Mouse (Mus musculus) forebrain, embryonic 14.5 days (tissue): Measurements from ENCODE around the gene Tigd2. TPM values are rescaled to one million over a fixed set of nuclear protein-coding genes. Genes with fewer than 3 reads are reported as not detected.
A peak's percentile ranks its signal among the peaks of the same experiment; 100 is the strongest.

Experiments
- ATAC-seq: fragments of 200-750 bp; cut with Nextera tagmentation; 2 replicates; pipeline ENCODE4 v1.8.0; 2017; ENCODE audit warnings: mild to moderate bottlenecking, moderate library complexity
- DNase-seq: peaks from one replicate; pipeline ENCODE4 v3.0.0-alpha.2; 2015; ENCODE audit warnings: low spot score
- H3K27ac ChIP-seq: fragments of 300-500 bp; sonication (generic); 2 replicates; pipeline ENCODE4 v1.5.1; 2014; ENCODE audit warnings: low read depth, mild to moderate bottlenecking, control low read depth, low read length, moderate library complexity
- H3K27me3 ChIP-seq: fragments of 300-500 bp; sonication (generic); replicated peaks from 2 replicates; pipeline ENCODE4 v1.6.1; 2014; ENCODE audit warnings: low read length, control low read depth, mixed read lengths; ENCODE audit not compliant: control insufficient read depth, insufficient read depth
- H3K36me3 ChIP-seq: fragments of 300-500 bp; sonication (generic); 2 replicates; pipeline ENCODE4 v1.6.1; 2014; ENCODE audit warnings: low read length, control low read depth; ENCODE audit not compliant: control insufficient read depth, insufficient read depth
- H3K4me1 ChIP-seq: fragments of 300-500 bp; sonication (generic); 2 replicates; pipeline ENCODE4 v1.6.1; 2014; ENCODE audit warnings: antibody characterized with exemption, low read length, control low read depth; ENCODE audit not compliant: control insufficient read depth, insufficient read depth
- H3K4me2 ChIP-seq: fragments of 300-500 bp; sonication (generic); 2 replicates; pipeline ENCODE4 v1.6.1; 2014; ENCODE audit warnings: mild to moderate bottlenecking, control low read depth, low read length
- H3K4me3 ChIP-seq: fragments of 300-500 bp; sonication (generic); 2 replicates; pipeline ENCODE4 v1.5.1; 2014; ENCODE audit warnings: low read depth, low read length, control low read depth
- H3K9ac ChIP-seq: fragments of 300-500 bp; sonication (generic); 2 replicates; pipeline ENCODE4 v1.6.1; 2014; ENCODE audit warnings: mild to moderate bottlenecking, low read length, control low read depth, moderate library complexity
- H3K9me3 ChIP-seq: fragments of 300-500 bp; sonication (generic); replicated peaks from 2 replicates; pipeline ENCODE4 v1.6.1; 2016; ENCODE audit warnings: low read length, control low read depth, mixed read lengths; ENCODE audit not compliant: control insufficient read depth
- WGBS: fragments of 180-500 bp; shearing (Covaris S2); extraction: QIAGEN DNeasy Blood & Tissue Kit; methylation state at CpG from one replicate; pipeline ENCODE4 v1.1.7; 2014; 5-methylcytosine and 5-hydroxymethylcytosine counted together
- polyA plus RNA-seq: library from polyadenylated mRNA; unstranded; fragments of >200 nt; fragmentation: Nextera tagmentation; extraction: Ambion mirVana; gene quantifications from 2 replicates; pipeline ENCODE4 v1.2.1, GENCODE M21; 2014

The Tigd2 gene
- polyA plus RNA-seq, 1 experiment from 2014 or later = 10.2 TPM

DNA sequence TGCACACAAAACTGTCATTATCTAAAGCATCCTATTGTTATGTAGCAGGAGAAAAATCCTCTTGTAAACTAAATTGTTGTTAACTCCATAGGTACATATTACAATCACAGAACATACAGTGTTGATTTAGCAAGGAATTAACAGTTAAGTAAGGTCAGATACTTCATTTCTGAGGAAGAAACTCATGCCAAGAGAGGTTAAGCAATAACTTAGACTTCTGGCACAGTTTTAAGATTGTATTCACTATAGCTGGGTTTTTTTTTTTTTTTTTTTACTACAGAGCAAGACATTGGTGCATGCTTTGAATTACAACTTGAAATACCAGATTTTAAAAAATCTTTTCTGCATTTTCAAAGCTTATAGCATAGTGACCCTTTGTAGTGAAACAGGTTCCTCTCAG is 24.5 kb downstream of the Tigd2 start:
- H3K27me3 ChIP-seq = no peaks in the 10 kb centered on the region
- H3K4me1 ChIP-seq = no peaks in the 10 kb centered on the region
- no peaks in the 10 kb centered on the region for H3K9me3 ChIP-seq
- H3K27ac ChIP-seq = no peak overlapping the region
- DNase-seq (no peak), ATAC-seq (no peak)
- H3K4me3 ChIP-seq = no peak overlapping the region
- H3K9ac ChIP-seq = no peak overlapping the region
- H3K36me3 ChIP-seq = no peaks in the 10 kb centered on the region
- no peak overlapping the region for H3K4me2 ChIP-seq

DNA sequence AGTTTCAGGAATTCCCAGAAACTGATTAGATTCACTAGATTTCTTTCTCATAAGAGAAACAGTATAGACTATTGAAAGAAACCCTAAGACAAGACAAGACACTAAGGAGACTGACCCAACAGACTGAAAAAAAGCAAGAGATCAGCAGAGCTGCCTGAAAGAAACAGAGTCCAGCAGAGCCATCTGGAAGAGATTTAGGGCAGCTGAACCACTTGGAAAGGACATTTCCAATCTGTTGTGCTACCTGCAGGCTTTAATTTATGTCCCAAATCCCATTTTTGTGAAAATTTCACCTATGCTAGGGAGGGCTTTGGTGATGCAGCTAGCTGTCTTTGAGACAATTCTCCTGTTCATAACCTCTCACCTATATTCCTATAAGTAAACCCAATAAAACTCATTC is 25.0 kb downstream of the Tigd2 start:
- no peak for ATAC-seq
- no peaks in the 10 kb centered on the region for H3K36me3 ChIP-seq
- H3K27ac ChIP-seq = no peak overlapping the region
- H3K9ac ChIP-seq = no peak overlapping the region
- no peak overlapping the region for H3K4me2 ChIP-seq
- H3K27me3 ChIP-seq = no peaks in the 10 kb centered on the region
- no peaks in the 10 kb centered on the region for H3K4me1 ChIP-seq
- H3K4me3 ChIP-seq = no peak overlapping the region
- H3K9me3 ChIP-seq = no peaks in the 10 kb centered on the region
- DNase-seq = no peak

DNA sequence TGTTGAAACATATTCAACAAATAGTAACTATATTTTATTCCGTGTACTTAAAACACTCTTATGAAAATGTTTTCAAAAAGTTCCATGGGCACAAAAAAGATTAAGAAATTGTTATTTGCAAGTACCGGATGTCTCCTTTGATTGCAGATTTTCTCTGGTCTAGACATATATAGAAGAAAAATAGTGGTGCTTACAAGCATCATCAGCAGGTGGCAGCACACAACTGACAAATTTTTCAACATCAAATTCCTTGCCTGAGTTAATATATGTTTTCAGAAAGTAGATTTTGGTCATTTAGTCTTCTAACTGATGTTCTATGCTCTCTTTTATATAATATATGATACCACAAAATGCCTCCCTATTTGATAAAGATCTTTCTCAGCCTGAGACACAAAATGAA is 41.0 kb downstream of the Tigd2 start:
- Histone ChIP-seq H3K27me3 (no peaks in the 10 kb centered on the region), H3K9me3 (no peaks in the 10 kb centered on the region), H3K4me3 (no peak overlapping the region), H3K4me2 (no peak overlapping the region), H3K36me3 (no peaks in the 10 kb centered on the region), H3K9ac (no peak overlapping the region), H3K27ac (no peak overlapping the region), H3K4me1 (no peaks in the 10 kb centered on the region)
- DNase-seq = peak; percentile 76
- 32% methylated on average over 2 of the region's 2 CpGs for WGBS
- no peak for ATAC-seq

DNA sequence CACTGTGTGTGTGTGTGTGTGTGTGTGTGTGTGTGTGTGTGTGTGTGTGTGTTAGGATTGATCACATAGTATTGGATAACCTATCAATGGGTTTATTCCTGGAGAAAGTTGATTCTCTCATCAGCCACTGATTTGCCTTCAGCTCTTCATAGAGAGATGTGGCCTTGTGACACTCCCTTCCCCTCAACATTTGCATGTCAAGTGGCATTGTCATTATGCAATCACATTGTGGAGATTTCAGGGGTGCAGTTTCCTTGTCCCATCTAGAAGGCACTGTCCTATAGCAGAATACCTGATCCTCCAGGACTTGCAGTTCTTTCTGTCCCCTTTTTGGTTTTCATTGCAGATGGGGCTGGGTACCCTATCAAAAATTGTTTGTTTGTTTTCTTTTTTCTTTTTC is 41.9 kb downstream of the Tigd2 start:
- Histone ChIP-seq H3K36me3 (no peaks in the 10 kb centered on the region), H3K4me1 (no peaks in the 10 kb centered on the region), H3K27ac (no peak overlapping the region), H3K9ac (no peak overlapping the region), H3K4me2 (no peak overlapping the region), H3K27me3 (no peaks in the 10 kb centered on the region), H3K4me3 (no peak overlapping the region), H3K9me3 (no peaks in the 10 kb centered on the region)
- ATAC-seq (no peak), DNase-seq (no peak)

DNA sequence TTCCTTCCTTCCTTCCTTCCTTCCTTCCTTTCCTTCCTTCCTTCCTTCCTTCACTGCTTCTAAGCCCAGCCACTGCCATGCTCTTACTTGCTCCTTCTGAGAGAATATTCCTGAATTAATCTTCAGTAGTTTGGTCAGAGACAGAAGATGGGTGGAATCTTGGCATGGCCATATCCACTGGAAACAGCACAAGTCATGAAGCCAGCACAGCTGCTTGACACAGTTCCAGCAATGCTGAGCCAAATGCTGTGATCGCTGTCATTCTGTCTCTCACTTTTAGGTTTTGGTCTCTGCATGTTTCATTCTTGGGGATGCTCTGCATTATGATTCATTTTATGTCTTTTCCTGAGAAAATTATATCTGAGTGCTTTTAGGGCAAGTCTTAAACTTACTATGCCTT is 47.2 kb downstream of the Tigd2 start:
- 79% methylated on average over 1 of the region's 1 CpGs for WGBS
- no peak overlapping the region for H3K9ac ChIP-seq

More for the DNA sequence above, 47.2 kb downstream of the Tigd2 start:
- H3K4me1 ChIP-seq = no peaks in the 10 kb centered on the region
- DNase-seq (peak; percentile 3), ATAC-seq (no peak)
- no peaks in the 10 kb centered on the region for H3K36me3 ChIP-seq
- no peak overlapping the region for H3K27ac ChIP-seq
- H3K27me3 ChIP-seq = no peaks in the 10 kb centered on the region
- no peak overlapping the region for H3K4me3 ChIP-seq
- H3K9me3 ChIP-seq = no peaks in the 10 kb centered on the region
- H3K4me2 ChIP-seq = no peak overlapping the region

Other genes with a start within 250 kb of the Tigd2 start
- gene Fam13a, start 184.3 kb upstream of the Tigd2 start, polyA plus RNA-seq = 6.5 and 8.8 TPM in 2 replicates
- gene Gprin3, start 217.4 kb downstream of the Tigd2 start, polyA plus RNA-seq = 1.9 and 3.2 TPM in 2 replicates